Mouse (Mus musculus) leukemia stem cell, adult 10-12 weeks (primary cell): Measurements from ENCODE around the gene Naa16. TPM values are rescaled to one million over a fixed set of nuclear protein-coding genes. Genes with fewer than 3 reads are reported as not detected.

Experiments
- polyA plus RNA-seq: library from polyadenylated mRNA; stranded (reverse); fragments of >175 nt; gene quantifications from 2 replicates; pipeline ENCODE4 v1.2.3, GENCODE M21; 2012; ENCODE audit warnings: low replicate concordance

The Naa16 gene
- 6.7 and 20.8 TPM in 2 replicates for polyA plus RNA-seq

GRCm38 (mm10) chr14:79390265-79390926 is at the start of gene Naa16:
Gene Naa16, minus strand, starts transcription at chr14:79390778.

DNA sequence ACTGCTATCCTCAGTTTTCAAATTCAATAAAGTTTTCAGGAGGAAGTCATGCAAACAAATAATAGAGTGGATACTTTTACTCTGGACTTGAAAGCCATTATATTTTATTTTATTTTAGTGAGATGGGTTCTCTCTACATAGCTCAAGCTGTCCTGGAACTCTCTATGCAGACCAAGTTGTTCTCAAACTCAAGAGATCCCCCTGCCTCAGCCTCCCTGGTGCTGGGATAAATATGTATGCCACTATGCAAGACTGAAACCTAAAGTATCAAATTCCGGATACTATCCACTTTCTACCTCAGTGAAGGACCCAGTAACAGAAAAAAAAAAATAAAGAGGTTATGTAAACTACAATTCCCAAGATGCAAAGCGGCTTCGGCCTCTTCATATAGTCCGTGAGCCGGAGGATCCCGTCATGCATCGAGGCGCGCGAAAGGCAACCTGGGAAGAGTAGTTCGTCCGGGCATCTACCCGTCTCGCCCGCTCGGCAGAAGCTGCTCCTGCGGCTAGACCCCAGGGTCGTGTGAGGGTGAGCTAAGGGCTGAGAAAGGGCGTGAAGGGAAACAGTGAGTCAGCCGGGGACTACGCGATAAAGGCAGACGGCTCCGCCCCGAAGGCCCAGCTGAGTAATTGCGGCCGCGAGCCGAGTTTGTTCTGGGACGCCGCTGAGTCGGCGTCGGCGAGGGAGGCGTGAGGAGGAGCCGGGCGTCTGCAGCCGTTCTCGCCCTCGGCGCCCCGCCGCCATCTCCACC is 35.6 kb upstream of the Naa16 start, which contains the start of gene Kbtbd7:
Kbtbd7 (plus strand) TSS at position 533 of the 751 bp plus-strand sequence.

GRCm38 (mm10) chr14:79397321-79398122 is 6.9 kb upstream of the Naa16 start, which contains the start of gene Mtrf1:
Gene Mtrf1, plus strand, starts transcription at chr14:79397772.

GRCm38 (mm10) chr14:79301466-79301875 is 89.1 kb downstream of the Naa16 start, which contains the start of gene Rgcc:
Gene Rgcc, minus strand, starts transcription at chr14:79301645.

Other genes starting within 250 kb of the Naa16 start
- gene Zfp957, start 143.4 kb downstream of the Naa16 start, polyA plus RNA-seq = not detected in 2 replicates
- gene Rgcc, start 89.1 kb downstream of the Naa16 start, polyA plus RNA-seq = 13.2 and 18.0 TPM in 2 replicates
- not detected in 2 replicates for gene Mtrf1, start 7.0 kb upstream of the Naa16 start, polyA plus RNA-seq
- 2.2 and 4.5 TPM in 2 replicates for gene Kbtbd7, start 35.7 kb upstream of the Naa16 start, polyA plus RNA-seq
- gene Kbtbd6, start 61.1 kb upstream of the Naa16 start, polyA plus RNA-seq = 2.5 and 2.8 TPM in 2 replicates
- 6.5 and 7.1 TPM in 2 replicates for gene Elf1, start 90.4 kb upstream of the Naa16 start, polyA plus RNA-seq
- 5.7 and 11.0 TPM in 2 replicates for gene Wbp4, start 90.7 kb upstream of the Naa16 start, polyA plus RNA-seq
- gene Sugt1, start 196.9 kb upstream of the Naa16 start, polyA plus RNA-seq = 0.15 and 1.1 TPM in 2 replicates